ENCODE assay signal across 12 mouse cellular contexts in genomic region chr11:31616722-31617121, GRCm38 (mm10).
"Had no signal": no experiment of that assay in that cellular context is flagged by ENCODE, and none has a peak within 500 bp of the region (broad histone marks: within the 10 kb centered on the region; RNA-seq: fewer than 3 reads in every experiment).

No protein-coding gene starts in this region.

- H3K4me1 ChIP-seq: liver, embryonic 12.5 days; neural tube, embryonic 12.5 days had no signal

- ATAC-seq: liver, embryonic 12.5 days had no signal

- H3K4me2 ChIP-seq: limb, embryonic 15.5 days; liver, embryonic 12.5 days; lung, embryonic 14.5 days; neural tube, embryonic 12.5 days had no signal

- H3K9ac ChIP-seq: limb, embryonic 15.5 days; liver, embryonic 12.5 days; lung, embryonic 14.5 days; neural tube, embryonic 12.5 days had no signal

- DNase-seq: layer of hippocampus, adult 9-11 months; layer of hippocampus, postnatal 36 days; midbrain, embryonic 14.5 days; right cerebral cortex, adult 18-20 months; right cerebral cortex, postnatal 25 days had no signal

- H3K27me3 ChIP-seq: limb, embryonic 15.5 days; liver, embryonic 12.5 days; neural tube, embryonic 12.5 days had no signal

- H3K27ac ChIP-seq: limb, embryonic 15.5 days; liver, embryonic 12.5 days; midbrain, embryonic 10.5 days; neural tube, embryonic 12.5 days; stomach, postnatal 0 days had no signal

- H3K4me3 ChIP-seq: limb, embryonic 15.5 days; liver, embryonic 12.5 days; midbrain, embryonic 10.5 days; myocyte; neural tube, embryonic 12.5 days had no signal

- H3K9me3 ChIP-seq: limb, embryonic 15.5 days; liver, embryonic 12.5 days; midbrain, embryonic 10.5 days; neural tube, embryonic 12.5 days had no signal

- H3K36me3 ChIP-seq: limb, embryonic 15.5 days; liver, embryonic 12.5 days; midbrain, embryonic 10.5 days; neural tube, embryonic 12.5 days had no signal
